Mouse (Mus musculus): Measurements from ENCODE around the gene Pla2g10.

Gene Pla2g10

DNA sequence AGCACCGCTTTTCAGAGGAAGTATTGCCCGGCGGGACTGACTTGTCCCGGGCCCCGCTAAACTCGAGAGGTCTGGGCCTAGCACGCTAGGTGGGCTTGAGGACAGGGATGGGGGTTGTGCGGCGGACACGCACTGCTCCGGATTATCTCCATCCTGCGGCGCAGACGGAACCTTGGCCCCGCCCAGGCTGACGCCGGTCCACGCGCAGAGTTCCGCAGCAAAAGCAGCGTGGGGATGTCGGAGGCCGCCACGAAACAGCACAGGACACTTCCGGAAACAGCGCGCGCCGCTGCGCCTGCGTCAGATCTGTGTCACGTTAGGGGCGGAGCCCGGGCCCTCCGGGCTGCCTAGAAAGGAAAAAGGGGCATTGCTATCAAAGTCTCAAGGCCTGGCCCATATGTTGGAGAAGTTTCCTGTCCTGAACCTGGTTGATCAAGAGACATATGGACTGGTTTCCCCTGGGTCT, 62.9 kb downstream of the Pla2g10 start, which contains the start of gene Parn:
TSS of gene Parn (minus strand) at position 293 of the 466 bp plus-strand sequence.
- in situ Hi-C loops (cut with MboI; ENCODE audit: unreplicated experiment in 2 of 2): no loop called here

Data from v-Abl transformed pro-B cells (cell line).